Mouse (Mus musculus) retina, adult 2 months (tissue): Measurements from ENCODE around the gene Arhgap17.

Source experiments
- DNase-seq: peaks from one replicate; pipeline ENCODE4 v3.0.0-alpha.2; 2012; ENCODE audit warnings: low read depth, low spot score

Arhgap17 gene

GRCm38 (mm10) chr7:123287903-123288302, 81.8 kb downstream of the Arhgap17 start:
- no peak for DNase-seq

- no peak for DNase-seq
These were observed 83.8 kb downstream of the Arhgap17 start for GRCm38 (mm10) chr7:123285896-123286295.

GRCm38 (mm10) chr7:123283826-123284225, 85.9 kb downstream of the Arhgap17 start:
- no peak for DNase-seq

- no peak for DNase-seq
These were observed 89.9 kb downstream of the Arhgap17 start for GRCm38 (mm10) chr7:123279797-123280196.

- DNase-seq = no peak
These were observed 93.1 kb downstream of the Arhgap17 start for GRCm38 (mm10) chr7:123276568-123276967.

- no peak for DNase-seq
These were observed 96.7 kb downstream of the Arhgap17 start for GRCm38 (mm10) chr7:123273056-123273455.

GRCm38 (mm10) chr7:123258103-123258502, 111.6 kb downstream of the Arhgap17 start:
- DNase-seq = no peak

- DNase-seq = no peak
These were observed 115.3 kb downstream of the Arhgap17 start for GRCm38 (mm10) chr7:123254196-123254970.

GRCm38 (mm10) chr7:123253396-123253795, 116.3 kb downstream of the Arhgap17 start:
- no peak for DNase-seq

- DNase-seq = no peak
These were observed 118.4 kb downstream of the Arhgap17 start for GRCm38 (mm10) chr7:123251343-123251742.

GRCm38 (mm10) chr7:123248166-123248565, 121.5 kb downstream of the Arhgap17 start:
- DNase-seq = no peak

GRCm38 (mm10) chr7:123246504-123247084, 123.1 kb downstream of the Arhgap17 start:
- no peak for DNase-seq

GRCm38 (mm10) chr7:123244833-123245232, 124.9 kb downstream of the Arhgap17 start:
- DNase-seq = no peak

- no peak for DNase-seq
These were observed 127.5 kb downstream of the Arhgap17 start for GRCm38 (mm10) chr7:123242241-123242640.

GRCm38 (mm10) chr7:123240064-123240463, 129.7 kb downstream of the Arhgap17 start:
- DNase-seq = no peak

- no peak for DNase-seq
These were observed 131.1 kb downstream of the Arhgap17 start for GRCm38 (mm10) chr7:123238621-123239020.

GRCm38 (mm10) chr7:123235449-123235848, 134.3 kb downstream of the Arhgap17 start:
- DNase-seq = no peak
